Comparison of ENCODE assay signal across 8 mouse cellular contexts in genomic region chr2:121442259-121443067, GRCm38 (mm10). TPM values are rescaled to one million over a fixed set of nuclear protein-coding genes. Genes with fewer than 3 reads are reported as not detected.
DNase-seq lines count a peak whose midpoint lies in the region; ATAC-seq and TF ChIP-seq lines count a peak whose summit lies in the region.

No protein-coding gene starts in this region.

- no peaks in the 10 kb centered on the region for H3K4me1 ChIP-seq in ES-Bruce4 (ENCODE audit: control insufficient read depth, insufficient read depth, low read length)
- H3K4me1 ChIP-seq in forebrain, embryonic 13.5 days, result peaks cover 16% of the 10 kb centered on the region
- peaks cover 18% of the 10 kb centered on the region for H3K4me1 ChIP-seq in hindbrain, embryonic 10.5 days (replicated peaks)
- H3K4me1 ChIP-seq in limb, embryonic 13.5 days, result peaks cover 19% of the 10 kb centered on the region
- peaks cover 16% of the 10 kb centered on the region for H3K4me1 ChIP-seq in midbrain, embryonic 13.5 days (replicated peaks)
- peaks cover 12% of the 10 kb centered on the region for H3K4me1 ChIP-seq in stomach, embryonic 15.5 days

- peak overlapping the region; percentile 58 for H3K9ac ChIP-seq in ES-Bruce4 (ENCODE audit: low read depth, poor library complexity, severe bottlenecking)
- H3K9ac ChIP-seq in forebrain, embryonic 13.5 days, result peak overlapping the region; percentile 50
- H3K9ac ChIP-seq in limb, embryonic 13.5 days, result peak overlapping the region; percentile 64
- H3K9ac ChIP-seq in midbrain, embryonic 13.5 days (replicated peaks), result peak overlapping the region; percentile 46; the same call in 1 of the 2 replicates
- H3K9ac ChIP-seq in stomach, embryonic 15.5 days, result peak overlapping the region; percentile 33; the same call in 1 of the 2 replicates

- 2% methylated on average over 30 of the region's 30 CpGs for WGBS in forebrain, embryonic 13.5 days
- 2% methylated on average over 30 of the region's 30 CpGs for WGBS in hindbrain, embryonic 10.5 days
- WGBS in limb, embryonic 13.5 days, result under 1% methylated on average over 30 of the region's 30 CpGs
- 2% methylated on average over 29 of the region's 30 CpGs for WGBS in midbrain, embryonic 13.5 days
- 1% methylated on average over 30 of the region's 30 CpGs for WGBS in stomach, embryonic 15.5 days

- H3K36me3 ChIP-seq in ES-Bruce4 (ENCODE audit: control insufficient read depth, insufficient read depth, low read length, poor library complexity, severe bottlenecking), result peaks cover 19% of the 10 kb centered on the region
- peaks cover 27% of the 10 kb centered on the region for H3K36me3 ChIP-seq in forebrain, embryonic 13.5 days (ENCODE audit: poor library complexity, severe bottlenecking)
- H3K36me3 ChIP-seq in hindbrain, embryonic 10.5 days, result peaks cover 25% of the 10 kb centered on the region
- H3K36me3 ChIP-seq in limb, embryonic 13.5 days, result peaks cover 25% of the 10 kb centered on the region
- peaks cover 26% of the 10 kb centered on the region for H3K36me3 ChIP-seq in midbrain, embryonic 13.5 days
- H3K36me3 ChIP-seq in stomach, embryonic 15.5 days, result peaks cover 16% of the 10 kb centered on the region

- peak overlapping the region; percentile 76 for H3K4me2 ChIP-seq in forebrain, embryonic 13.5 days
- peak overlapping the region; percentile 92 for H3K4me2 ChIP-seq in limb, embryonic 13.5 days (replicated peaks)
- H3K4me2 ChIP-seq in midbrain, embryonic 13.5 days (replicated peaks), result peak overlapping the region; percentile 57
- H3K4me2 ChIP-seq in stomach, embryonic 15.5 days, result peak overlapping the region; percentile 87

- peak; percentile 63 for TF ChIP-seq POLR2A in ES-Bruce4 (IDR thresholded peaks at IDR 0.05; ENCODE audit: insufficient read depth, low read length)

- H3K27me3 ChIP-seq in ES-Bruce4 (ENCODE audit: control insufficient read depth, insufficient read depth, low read length, poor library complexity, severe bottlenecking), result no peaks in the 10 kb centered on the region
- peaks cover 20% of the 10 kb centered on the region for H3K27me3 ChIP-seq in forebrain, embryonic 13.5 days
- H3K27me3 ChIP-seq in hindbrain, embryonic 10.5 days (ENCODE audit: insufficient read depth, poor library complexity, severe bottlenecking), result peaks cover 35% of the 10 kb centered on the region
- peaks cover 14% of the 10 kb centered on the region; the same call in 1 of the 2 replicates for H3K27me3 ChIP-seq in limb, embryonic 13.5 days
- H3K27me3 ChIP-seq in midbrain, embryonic 13.5 days, result peaks cover 35% of the 10 kb centered on the region
- no peaks in the 10 kb centered on the region for H3K27me3 ChIP-seq in stomach, embryonic 15.5 days (replicated peaks)

- H3K27ac ChIP-seq in ES-Bruce4 (ENCODE audit: insufficient read depth, low read length), result peak overlapping the region; percentile 30; the same call in 1 of the 2 replicates
- no peak overlapping the region for H3K27ac ChIP-seq in forebrain, embryonic 13.5 days
- H3K27ac ChIP-seq in hindbrain, embryonic 10.5 days, result peak overlapping the region; percentile 62
- no peak overlapping the region for H3K27ac ChIP-seq in limb, embryonic 13.5 days
- H3K27ac ChIP-seq in midbrain, embryonic 13.5 days, result no peak overlapping the region
- H3K27ac ChIP-seq in stomach, embryonic 15.5 days, result no peak overlapping the region

- TF ChIP-seq EP300 in ES-Bruce4 (IDR thresholded peaks at IDR 0.05; ENCODE audit: insufficient read depth, low read depth, low read length), result no peak

- TF ChIP-seq CTCF in ES-Bruce4 (IDR thresholded peaks at IDR 0.05; ENCODE audit: low read depth, low read length), result no peak

- peak overlapping the region; percentile 81 for H3K4me3 ChIP-seq in ES-Bruce4 (ENCODE audit: low read depth, low read length)
- H3K4me3 ChIP-seq in forebrain, embryonic 13.5 days, result peak overlapping the region; percentile 36
- H3K4me3 ChIP-seq in hindbrain, embryonic 10.5 days, result peak overlapping the region; percentile 51
- H3K4me3 ChIP-seq in limb, embryonic 13.5 days, result peak overlapping the region; percentile 54
- peak overlapping the region; percentile 29 for H3K4me3 ChIP-seq in midbrain, embryonic 13.5 days (replicated peaks)
- H3K4me3 ChIP-seq in stomach, embryonic 15.5 days (replicated peaks), result peak overlapping the region; percentile 45

- peak; percentile 43; the same call in 1 of the 2 replicates for ATAC-seq in forebrain, embryonic 13.5 days
- peak; percentile 81 for ATAC-seq in limb, embryonic 13.5 days (ENCODE audit: low FRiP score, low read depth)
- ATAC-seq in midbrain, embryonic 13.5 days, result peak; percentile 56; the same call in 1 of the 2 replicates
- peak; percentile 91 for ATAC-seq in stomach, embryonic 15.5 days (ENCODE audit: insufficient read depth, low FRiP score, low read depth)

- peak; percentile 47 for DNase-seq in cerebellum, adult 11 months
- DNase-seq in hindbrain, embryonic 10.5 days (ENCODE audit: low spot score), result peak; percentile 53
- no peak for DNase-seq in right cerebral cortex, postnatal 4 days

- H3K9me3 ChIP-seq in ES-Bruce4 (replicated peaks; ENCODE audit: control insufficient read depth, insufficient read depth, low read length, poor library complexity, severe bottlenecking), result no peaks in the 10 kb centered on the region
- H3K9me3 ChIP-seq in forebrain, embryonic 13.5 days (replicated peaks), result no peaks in the 10 kb centered on the region
- H3K9me3 ChIP-seq in hindbrain, embryonic 10.5 days, result no peaks in the 10 kb centered on the region
- H3K9me3 ChIP-seq in limb, embryonic 13.5 days, result no peaks in the 10 kb centered on the region
- no peaks in the 10 kb centered on the region for H3K9me3 ChIP-seq in midbrain, embryonic 13.5 days
- H3K9me3 ChIP-seq in stomach, embryonic 15.5 days, result no peaks in the 10 kb centered on the region

RNA-seq across cellular contexts. Expression of gene Ell3, which starts 1.6 kb away (rescaled TPM):
- polyA plus RNA-seq in ES-Bruce4 (2011; ENCODE audit: insufficient read depth, insufficient read length, low read depth, missing spikeins), result 16.2 and 18.1 TPM in 2 replicates
- 1.7 and 2.1 TPM in 2 replicates for polyA plus RNA-seq in forebrain, embryonic 13.5 days (2015; fragmentation: Nextera tagmentation; extraction: Ambion mirVana)
- polyA plus RNA-seq in hindbrain, embryonic 10.5 days (2016; fragmentation: Nextera tagmentation; extraction: Ambion mirVana), result 3.3 and 6.5 TPM in 2 replicates
- polyA plus RNA-seq in limb, embryonic 13.5 days (2015; fragmentation: Nextera tagmentation; extraction: Ambion mirVana), result 9.8 TPM in 2 replicates
- 2.2 and 2.4 TPM in 2 replicates for polyA plus RNA-seq in midbrain, embryonic 13.5 days (2015; fragmentation: Nextera tagmentation; extraction: Ambion mirVana)
- 10.1 and 10.9 TPM in 2 replicates for polyA plus RNA-seq in stomach, embryonic 15.5 days (2015; fragmentation: Nextera tagmentation; extraction: Ambion mirVana)

RNA-seq across cellular contexts. Expression of gene Serf2, which starts 6.5 kb away (rescaled TPM):
- 367 and 428 TPM in 2 replicates for polyA plus RNA-seq in ES-Bruce4 (2011; ENCODE audit: insufficient read depth, insufficient read length, low read depth, missing spikeins)
- polyA plus RNA-seq in forebrain, embryonic 13.5 days (2015; fragmentation: Nextera tagmentation; extraction: Ambion mirVana), result 420 and 494 TPM in 2 replicates
- polyA plus RNA-seq in hindbrain, embryonic 10.5 days (2016; fragmentation: Nextera tagmentation; extraction: Ambion mirVana), result 502 and 520 TPM in 2 replicates
- 513 and 546 TPM in 2 replicates for polyA plus RNA-seq in limb, embryonic 13.5 days (2015; fragmentation: Nextera tagmentation; extraction: Ambion mirVana)
- 388 and 391 TPM in 2 replicates for polyA plus RNA-seq in midbrain, embryonic 13.5 days (2015; fragmentation: Nextera tagmentation; extraction: Ambion mirVana)
- 449 and 538 TPM in 2 replicates for polyA plus RNA-seq in stomach, embryonic 15.5 days (2015; fragmentation: Nextera tagmentation; extraction: Ambion mirVana)

RNA-seq across cellular contexts. Expression of gene Hypk, which starts 10.6 kb away (rescaled TPM):
- polyA plus RNA-seq in ES-Bruce4 (2011; ENCODE audit: insufficient read depth, insufficient read length, low read depth, missing spikeins), result 102 and 107 TPM in 2 replicates
- 115 and 122 TPM in 2 replicates for polyA plus RNA-seq in forebrain, embryonic 13.5 days (2015; fragmentation: Nextera tagmentation; extraction: Ambion mirVana)
- 110 and 135 TPM in 2 replicates for polyA plus RNA-seq in hindbrain, embryonic 10.5 days (2016; fragmentation: Nextera tagmentation; extraction: Ambion mirVana)
- polyA plus RNA-seq in limb, embryonic 13.5 days (2015; fragmentation: Nextera tagmentation; extraction: Ambion mirVana), result 132 and 133 TPM in 2 replicates
- polyA plus RNA-seq in midbrain, embryonic 13.5 days (2015; fragmentation: Nextera tagmentation; extraction: Ambion mirVana), result 117 and 118 TPM in 2 replicates
- polyA plus RNA-seq in stomach, embryonic 15.5 days (2015; fragmentation: Nextera tagmentation; extraction: Ambion mirVana), result 96.0 and 102 TPM in 2 replicates

RNA-seq across cellular contexts. Expression of gene Serinc4, which starts 14.1 kb away (rescaled TPM):
- polyA plus RNA-seq in ES-Bruce4 (2011; ENCODE audit: insufficient read depth, insufficient read length, low read depth, missing spikeins), result 0.27 TPM in 1 of 2 replicates, not detected in the other
- 0.90 and 0.92 TPM in 2 replicates for polyA plus RNA-seq in forebrain, embryonic 13.5 days (2015; fragmentation: Nextera tagmentation; extraction: Ambion mirVana)
- polyA plus RNA-seq in hindbrain, embryonic 10.5 days (2016; fragmentation: Nextera tagmentation; extraction: Ambion mirVana), result 0.15 and 0.42 TPM in 2 replicates
- 0.23 and 0.28 TPM in 2 replicates for polyA plus RNA-seq in limb, embryonic 13.5 days (2015; fragmentation: Nextera tagmentation; extraction: Ambion mirVana)
- polyA plus RNA-seq in midbrain, embryonic 13.5 days (2015; fragmentation: Nextera tagmentation; extraction: Ambion mirVana), result 1.3 and 1.5 TPM in 2 replicates
- polyA plus RNA-seq in stomach, embryonic 15.5 days (2015; fragmentation: Nextera tagmentation; extraction: Ambion mirVana), result 0.30 and 0.67 TPM in 2 replicates

RNA-seq across cellular contexts. Expression of gene Catsper2, which starts 28.9 kb away (rescaled TPM):
- 1.9 and 2.5 TPM in 2 replicates for polyA plus RNA-seq in ES-Bruce4 (2011; ENCODE audit: insufficient read depth, insufficient read length, low read depth, missing spikeins)
- 3.8 and 5.1 TPM in 2 replicates for polyA plus RNA-seq in forebrain, embryonic 13.5 days (2015; fragmentation: Nextera tagmentation; extraction: Ambion mirVana)
- polyA plus RNA-seq in hindbrain, embryonic 10.5 days (2016; fragmentation: Nextera tagmentation; extraction: Ambion mirVana), result 1.6 and 3.0 TPM in 2 replicates
- polyA plus RNA-seq in limb, embryonic 13.5 days (2015; fragmentation: Nextera tagmentation; extraction: Ambion mirVana), result 3.0 TPM in 2 replicates
- 5.0 and 5.3 TPM in 2 replicates for polyA plus RNA-seq in midbrain, embryonic 13.5 days (2015; fragmentation: Nextera tagmentation; extraction: Ambion mirVana)
- 1.6 and 2.3 TPM in 2 replicates for polyA plus RNA-seq in stomach, embryonic 15.5 days (2015; fragmentation: Nextera tagmentation; extraction: Ambion mirVana)

Comparison
In these comparisons a context has a peak if more than half of its experiments do, and no peak if none do; other contexts are left out.
1. H3K27ac ChIP-seq: peak in ES-Bruce4 (single experiment) and hindbrain, embryonic 10.5 days (single experiment); none in forebrain, embryonic 13.5 days (single experiment), limb, embryonic 13.5 days (single experiment), midbrain, embryonic 13.5 days (single experiment) and stomach, embryonic 15.5 days (single experiment).
2. H3K4me3 ChIP-seq: peak in every context shown above with its lines; median percentile 81 in ES-Bruce4; 54 in limb, embryonic 13.5 days; 51 in hindbrain, embryonic 10.5 days; 45 in stomach, embryonic 15.5 days; 36 in forebrain, embryonic 13.5 days; 29 in midbrain, embryonic 13.5 days.
3. Peak in every context shown above with its lines, with median percentiles within 50 percentile points of each other: H3K9ac ChIP-seq, ATAC-seq and H3K4me2 ChIP-seq.